Mouse (Mus musculus) ovary, postnatal 14 days (tissue): Measurements from ENCODE around the gene Zfp319.
A peak's percentile ranks its signal among the peaks of the same experiment; 100 is the strongest.

Experiments used
- DNase-seq: peaks from one replicate; pipeline ENCODE4 v3.0.0; 2022; ENCODE audit warnings: low spot score

Zfp319 gene

GRCm38 (mm10) chr8:95310342-95310970 is 21.3 kb downstream of the Zfp319 start, which contains the start of gene Tepp:
TSS of gene Tepp (plus strand) at chr8:95310566.
- DNase-seq, result no peak

DNA sequence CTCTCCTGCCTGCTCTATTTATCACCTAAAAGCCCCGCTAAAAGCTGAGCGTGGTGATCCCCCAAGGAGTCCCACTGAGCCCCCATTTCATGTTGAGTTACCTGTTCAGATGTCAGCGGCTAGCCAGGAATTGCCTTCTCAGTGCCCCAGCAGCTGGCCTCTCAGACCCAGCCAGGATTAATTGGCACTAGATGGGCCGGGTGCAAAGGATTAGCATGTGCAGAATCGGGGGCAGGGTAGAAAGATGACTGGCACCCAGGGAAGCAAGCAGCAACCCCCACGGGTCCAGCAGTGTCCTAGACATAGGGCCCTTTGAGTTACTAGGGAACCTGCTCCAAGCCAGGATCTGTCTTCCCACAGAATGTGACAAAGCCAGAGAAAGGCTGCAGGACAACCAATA is 25.3 kb downstream of the Zfp319 start, which contains the start of gene Cngb1:
TSS of gene Cngb1 (minus strand) at position 155 of the 400 bp plus-strand sequence.
- no peak for DNase-seq

DNA sequence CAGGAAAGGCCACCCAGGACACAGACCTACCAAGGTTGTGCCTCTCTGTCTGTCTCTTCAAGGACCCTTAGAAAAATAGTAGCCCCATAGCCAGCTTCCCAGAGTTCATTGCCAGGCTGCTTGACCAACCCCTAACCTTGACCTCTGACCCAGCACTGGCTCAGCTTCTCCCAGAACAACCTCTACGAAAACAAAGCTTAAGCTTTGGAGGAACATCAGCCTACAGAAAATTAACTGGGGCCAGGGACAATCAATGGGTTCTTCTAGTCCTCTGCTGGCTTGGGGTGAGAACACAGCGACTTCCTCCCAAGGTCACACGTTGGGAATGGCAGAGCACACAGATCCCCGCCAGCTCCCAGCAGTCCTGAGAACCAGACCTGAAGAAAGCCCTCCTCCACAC is 26.2 kb downstream of the Zfp319 start:
- no peak for DNase-seq

DNA sequence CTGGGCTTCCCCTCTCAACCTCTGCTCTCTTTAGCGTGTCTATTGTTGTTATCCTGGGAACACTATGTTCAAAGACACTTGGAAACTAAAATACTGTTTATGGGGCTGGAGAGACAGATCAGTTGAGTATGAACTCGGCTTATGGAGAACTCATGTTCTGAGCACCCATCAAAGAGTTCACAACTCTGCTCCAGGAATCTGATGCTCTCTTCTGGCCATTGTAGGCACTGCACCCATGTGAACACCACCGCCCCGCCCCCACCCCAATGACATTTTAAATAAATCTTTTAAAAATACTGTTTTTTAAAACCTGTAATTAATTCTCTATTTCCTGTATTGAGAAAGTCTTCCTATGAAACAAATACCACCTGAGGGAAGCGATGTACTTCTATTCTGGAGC is 29.3 kb downstream of the Zfp319 start:
- DNase-seq, result peak; percentile 27

- DNase-seq, result peak; percentile 48
Measured at GRCm38 (mm10) chr8:95293891-95294290, 37.9 kb downstream of the Zfp319 start.

DNA sequence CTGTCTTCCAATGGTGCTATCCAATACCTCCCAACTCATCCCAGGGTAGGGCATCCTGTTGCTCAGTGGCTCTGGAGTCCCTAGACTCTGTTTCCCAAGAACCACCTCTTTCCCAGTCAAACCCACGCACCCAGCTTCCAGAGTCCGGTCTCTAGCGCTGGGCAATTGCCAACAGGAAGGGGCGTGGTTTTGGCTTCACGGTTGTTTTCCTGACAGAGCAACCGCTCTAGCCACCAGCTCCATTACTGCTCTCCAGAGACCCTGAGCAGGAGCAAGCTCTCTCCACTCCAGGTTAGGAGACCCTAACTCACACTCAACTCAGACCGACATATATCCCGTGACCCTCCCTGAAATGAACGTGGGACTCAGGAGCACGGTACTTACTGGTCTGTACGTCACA is 38.6 kb downstream of the Zfp319 start:
- peak; percentile 90 for DNase-seq

DNA sequence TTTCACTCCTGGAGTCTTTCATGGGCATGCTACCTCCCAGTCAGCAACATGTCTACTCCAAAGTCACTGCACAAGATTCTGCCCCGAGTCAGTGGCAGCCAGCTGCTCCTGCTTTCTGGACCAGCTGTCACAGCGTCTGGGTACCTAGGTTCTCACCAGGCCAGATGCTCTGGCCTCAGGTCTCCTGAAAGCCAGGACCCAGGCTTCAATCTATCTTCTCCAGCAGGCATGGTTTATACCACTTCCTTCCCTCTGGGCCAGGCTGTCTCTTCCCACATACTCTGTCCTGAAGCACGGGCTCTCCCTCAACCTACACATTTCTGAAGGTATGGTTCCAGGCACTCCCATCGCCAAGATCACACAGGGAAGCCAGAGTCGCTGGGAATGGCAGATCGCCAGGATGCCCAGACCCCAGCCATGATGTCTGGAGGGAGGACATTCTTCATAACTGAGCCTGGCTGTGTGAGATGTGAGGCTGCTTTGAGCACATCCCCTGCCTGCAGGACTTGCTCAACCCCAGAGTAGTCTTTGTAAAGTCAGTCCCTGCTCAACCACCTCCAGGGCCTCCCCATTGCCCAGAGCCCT is 42.6 kb downstream of the Zfp319 start:
- DNase-seq, result no peak

GRCm38 (mm10) chr8:95281493-95281892 is 50.3 kb downstream of the Zfp319 start:
- DNase-seq, result no peak
